Mouse (Mus musculus) hindbrain, embryonic 14.5 days (tissue): ENCODE measurements around the gene Npas1. TPM values are rescaled to one million over a fixed set of nuclear protein-coding genes. Genes with fewer than 3 reads are reported as not detected.

ENCODE experiments used
- ATAC-seq: fragments of 200-750 bp; cut with Nextera tagmentation; 2 replicates; pipeline ENCODE4 v1.8.0; 2017; ENCODE audit warnings: moderate number of reproducible peaks, mild to moderate bottlenecking, moderate TSS enrichment, moderate library complexity; ENCODE audit not compliant: low FRiP score
- DNase-seq: peaks from one replicate; pipeline ENCODE4 v3.0.0-alpha.2; 2015; ENCODE audit warnings: low spot score
- H3K27ac ChIP-seq: fragments of 300-500 bp; sonication (generic); 2 replicates; pipeline ENCODE4 v1.5.1; 2014; ENCODE audit warnings: mild to moderate bottlenecking, moderate library complexity
- H3K27me3 ChIP-seq: fragments of 300-500 bp; sonication (generic); 2 replicates; pipeline ENCODE4 v1.6.1; 2014; ENCODE audit warnings: mild to moderate bottlenecking, low read length, mixed read lengths; ENCODE audit not compliant: control insufficient read depth, insufficient read depth
- H3K36me3 ChIP-seq: fragments of 300-500 bp; sonication (generic); replicated peaks from 2 replicates; pipeline ENCODE4 v1.6.1; 2014; ENCODE audit not compliant: control insufficient read depth, insufficient read depth
- H3K4me1 ChIP-seq: fragments of 300-500 bp; sonication (generic); replicated peaks from 2 replicates; pipeline ENCODE4 v1.6.1; 2014; ENCODE audit warnings: antibody characterized with exemption, low read length, mixed read lengths; ENCODE audit not compliant: control insufficient read depth, insufficient read depth
- H3K4me2 ChIP-seq: fragments of 300-500 bp; sonication (generic); replicated peaks from 2 replicates; pipeline ENCODE4 v1.6.1; 2014; ENCODE audit warnings: mild to moderate bottlenecking, moderate library complexity
- H3K4me3 ChIP-seq: fragments of 300-500 bp; sonication (generic); replicated peaks from 2 replicates; pipeline ENCODE4 v1.5.1; 2014; ENCODE audit warnings: mild to moderate bottlenecking, low read length
- H3K9ac ChIP-seq: fragments of 300-500 bp; sonication (generic); 2 replicates; pipeline ENCODE4 v1.6.1; 2014
- H3K9me3 ChIP-seq: fragments of 300-500 bp; sonication (generic); 2 replicates; pipeline ENCODE4 v1.6.1; 2016; ENCODE audit warnings: low read length; ENCODE audit not compliant: control insufficient read depth
- WGBS: fragments of 180-500 bp; shearing (Covaris S2); extraction: QIAGEN DNeasy Blood & Tissue Kit; methylation state at CpG from one replicate; pipeline ENCODE4 v1.1.7; 2014; 5-methylcytosine and 5-hydroxymethylcytosine counted together
- polyA plus RNA-seq: library from polyadenylated mRNA; unstranded; fragments of >200 nt; fragmentation: Nextera tagmentation; extraction: Ambion mirVana; gene quantifications from 2 replicates; pipeline ENCODE4 v1.2.1, GENCODE M21; 2014

The Npas1 gene
- polyA plus RNA-seq, 1 experiment from 2014 or later: 2.2 TPM

- no peaks in the 10 kb centered on the region for H3K9me3 ChIP-seq
- WGBS: 85% methylated on average over 3 of the region's 3 CpGs
- 0 out of 2 replicates have a peak, but pooled peaks cover 8% of the 10 kb centered on the region for H3K4me1 ChIP-seq
- DNase-seq: no peak
- H3K27ac ChIP-seq: no peak overlapping the region
- no peak for ATAC-seq
- peaks cover 43% of the 10 kb centered on the region for H3K36me3 ChIP-seq
- no peaks in the 10 kb centered on the region for H3K27me3 ChIP-seq
- H3K4me3 ChIP-seq: no peak overlapping the region
- no peak overlapping the region for H3K9ac ChIP-seq
- H3K4me2 ChIP-seq: no peak overlapping the region
Measured at GRCm38 (mm10) chr7:16415426-16415825, 62.1 kb downstream of the Npas1 start.

DNA sequence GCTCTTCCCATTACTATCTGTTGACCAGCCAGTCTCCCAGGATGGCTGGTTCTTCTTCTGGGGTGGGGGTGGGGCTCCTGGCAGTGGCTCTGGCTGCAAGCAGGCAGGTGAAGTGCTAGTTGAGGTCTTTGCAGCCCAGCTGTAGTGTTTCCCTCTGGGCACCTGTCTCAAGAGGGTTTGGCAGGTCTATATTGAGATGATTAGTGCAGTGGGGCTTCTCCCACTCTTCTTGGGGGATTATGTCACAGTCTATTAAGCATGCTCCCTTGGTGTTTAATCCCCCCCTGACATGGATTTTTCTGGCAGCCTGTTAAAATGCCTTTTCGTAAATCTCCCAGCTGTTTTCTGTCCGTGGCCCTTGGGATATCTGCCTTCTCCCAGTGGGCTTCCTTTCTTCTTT is 64.6 kb downstream of the Npas1 start:
- no peak for ATAC-seq
- Histone ChIP-seq H3K4me2 (no peak overlapping the region), H3K4me3 (no peak overlapping the region), H3K36me3 (peaks cover 19% of the 10 kb centered on the region), H3K27me3 (no peaks in the 10 kb centered on the region), H3K9me3 (no peaks in the 10 kb centered on the region), H3K4me1 (0 out of 2 replicates have a peak, but pooled peaks cover 8% of the 10 kb centered on the region), H3K9ac (no peak overlapping the region), H3K27ac (no peak overlapping the region)
- WGBS: 64% methylated on average over 2 of the region's 2 CpGs
- DNase-seq: no peak

GRCm38 (mm10) chr7:16412220-16412896 is 65.2 kb downstream of the Npas1 start:
- DNase-seq (no peak), ATAC-seq (no peak; the same call in 1 of the 2 replicates)
- H3K4me2 ChIP-seq: no peak overlapping the region
- H3K36me3 ChIP-seq: peaks cover 13% of the 10 kb centered on the region
- H3K4me3 ChIP-seq: no peak overlapping the region
- 0 out of 2 replicates have a peak, but pooled peaks cover 8% of the 10 kb centered on the region for H3K4me1 ChIP-seq
- no peaks in the 10 kb centered on the region for H3K27me3 ChIP-seq
- WGBS: 87% methylated on average over 8 of the region's 8 CpGs
- no peak overlapping the region for H3K27ac ChIP-seq
- H3K9me3 ChIP-seq: no peaks in the 10 kb centered on the region
- H3K9ac ChIP-seq: no peak overlapping the region

DNA sequence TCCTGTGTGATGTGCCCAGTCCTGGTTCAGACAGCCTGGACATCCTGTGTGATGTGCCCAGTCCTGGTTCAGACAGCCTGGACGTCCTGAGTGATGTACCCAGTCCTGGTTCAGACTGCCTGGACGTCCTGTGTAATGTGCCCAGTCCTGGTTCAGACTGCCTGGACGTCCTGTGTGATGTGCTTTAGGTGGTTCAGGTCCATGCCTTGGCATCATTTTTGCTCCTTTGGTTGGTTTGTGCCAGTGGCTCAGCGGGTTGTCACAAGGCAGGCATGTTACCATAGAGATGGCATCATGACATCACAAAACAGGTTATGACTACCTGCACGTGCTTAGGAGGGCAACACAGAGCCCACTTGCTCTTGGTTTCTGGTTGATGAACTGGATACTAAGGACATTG is 66.4 kb downstream of the Npas1 start:
- Histone ChIP-seq H3K4me3 (no peak overlapping the region), H3K4me2 (no peak overlapping the region), H3K9me3 (no peaks in the 10 kb centered on the region), H3K4me1 (peaks cover 11% of the 10 kb centered on the region), H3K9ac (no peak overlapping the region), H3K36me3 (peaks cover under 1% of the 10 kb centered on the region; the same call in 1 of the 2 replicates), H3K27ac (no peak overlapping the region), H3K27me3 (no peaks in the 10 kb centered on the region)
- ATAC-seq: no peak
- no peak for DNase-seq
- 96% methylated on average over 5 of the region's 5 CpGs for WGBS

- no peak overlapping the region for H3K27ac ChIP-seq
- DNase-seq (no peak), ATAC-seq (no peak)
- no peak overlapping the region for H3K4me2 ChIP-seq
- H3K36me3 ChIP-seq: no peaks in the 10 kb centered on the region
- WGBS: 93% methylated on average over 3 of the region's 3 CpGs
- H3K4me3 ChIP-seq: no peak overlapping the region
- no peaks in the 10 kb centered on the region for H3K27me3 ChIP-seq
- no peaks in the 10 kb centered on the region for H3K9me3 ChIP-seq
- peaks cover 30% of the 10 kb centered on the region for H3K4me1 ChIP-seq
- no peak overlapping the region for H3K9ac ChIP-seq
Measured at GRCm38 (mm10) chr7:16406978-16407377, 70.5 kb downstream of the Npas1 start.

Other genes starting within 250 kb of the Npas1 start
- gene C5ar2, start 233.6 kb downstream of the Npas1 start, polyA plus RNA-seq: 0.13 TPM in 1 of 2 replicates, not detected in the other
- 2.1 and 2.8 TPM in 2 replicates for gene C5ar1, start 218.2 kb downstream of the Npas1 start, polyA plus RNA-seq
- gene Inafm1, start 204.1 kb downstream of the Npas1 start, polyA plus RNA-seq: 51.3 and 51.6 TPM in 2 replicates
- gene Ccdc9, start 190.9 kb downstream of the Npas1 start, polyA plus RNA-seq: 17.0 TPM in 2 replicates
- gene Bbc3, start 169.3 kb downstream of the Npas1 start, polyA plus RNA-seq: 20.3 and 21.0 TPM in 2 replicates
- gene Sae1, start 89.9 kb downstream of the Npas1 start, polyA plus RNA-seq: 224 and 245 TPM in 2 replicates
- gene Zc3h4, start 76.8 kb downstream of the Npas1 start, polyA plus RNA-seq: 14.4 and 17.0 TPM in 2 replicates
- gene Tmem160, start 24.9 kb downstream of the Npas1 start, polyA plus RNA-seq: 64.3 and 75.4 TPM in 2 replicates
- 39.7 and 41.6 TPM in 2 replicates for gene Arhgap35, start 137.3 kb upstream of the Npas1 start, polyA plus RNA-seq
- gene Ceacam15, start 198.0 kb upstream of the Npas1 start, polyA plus RNA-seq: not detected in 2 replicates
- gene Ceacam9, start 244.2 kb upstream of the Npas1 start, polyA plus RNA-seq: 0.34 TPM in 1 of 2 replicates, not detected in the other